Mouse (Mus musculus) stomach, embryonic 15.5 days (tissue): ENCODE results near the gene Fbrsl1. TPM values are rescaled to one million over a fixed set of nuclear protein-coding genes. Genes with fewer than 3 reads are reported as not detected.
A peak's percentile ranks its signal among the peaks of the same experiment; 100 is the strongest.
"Not testable (repeated sequence)": the region's sequence is repeated elsewhere in the genome, so short reads cannot be mapped to it uniquely, and the experiment has no call there.

Experiments used
- ATAC-seq: fragments of 200-750 bp; cut with Nextera tagmentation; 2 replicates; pipeline ENCODE4 v1.8.0; 2017; ENCODE audit warnings: low read depth, moderate number of reproducible peaks, moderate TSS enrichment; ENCODE audit not compliant: insufficient read depth, low FRiP score
- H3K27ac ChIP-seq: fragments of 300-500 bp; sonication (generic); 2 replicates; pipeline ENCODE4 v1.5.1; 2015; ENCODE audit warnings: mild to moderate bottlenecking, inconsistent platforms
- H3K27me3 ChIP-seq: fragments of 300-500 bp; sonication (generic); replicated peaks from 2 replicates; pipeline ENCODE4 v1.6.1; 2015; ENCODE audit warnings: inconsistent platforms
- H3K36me3 ChIP-seq: fragments of 300-500 bp; sonication (generic); 2 replicates; pipeline ENCODE4 v1.6.1; 2015; ENCODE audit warnings: inconsistent platforms
- H3K4me1 ChIP-seq: fragments of 300-500 bp; sonication (generic); 2 replicates; pipeline ENCODE4 v1.6.1; 2015; ENCODE audit warnings: inconsistent platforms
- H3K4me2 ChIP-seq: fragments of 300-500 bp; sonication (generic); 2 replicates; pipeline ENCODE4 v1.6.1; 2015; ENCODE audit warnings: mild to moderate bottlenecking, inconsistent platforms
- H3K4me3 ChIP-seq: fragments of 300-500 bp; sonication (generic); replicated peaks from 2 replicates; pipeline ENCODE4 v1.5.1; 2015; ENCODE audit warnings: inconsistent platforms
- H3K9ac ChIP-seq: fragments of 300-500 bp; sonication (generic); 2 replicates; pipeline ENCODE4 v1.6.1; 2015; ENCODE audit warnings: inconsistent platforms
- H3K9me3 ChIP-seq: fragments of 300-500 bp; sonication (generic); 2 replicates; pipeline ENCODE4 v1.6.1; 2016; ENCODE audit warnings: inconsistent platforms
- WGBS: fragments of 180-500 bp; shearing (Covaris S2); methylation state at CpG from one replicate; pipeline ENCODE4 v1.1.7; 2015; 5-methylcytosine and 5-hydroxymethylcytosine counted together
- polyA plus RNA-seq: library from polyadenylated mRNA; unstranded; fragments of >200 nt; fragmentation: Nextera tagmentation; extraction: Ambion mirVana; gene quantifications from 2 replicates; pipeline ENCODE4 v1.2.1, GENCODE M21; 2015

Gene Fbrsl1
- polyA plus RNA-seq, 1 experiment from 2014 or later, result 11.1 TPM

- peak overlapping the region; percentile 73 for H3K27ac ChIP-seq
- under 1% methylated on average over 82 of the region's 98 CpGs for WGBS
- H3K9ac ChIP-seq, result peak overlapping the region; percentile 95
- H3K9me3 ChIP-seq, result no peaks in the 10 kb centered on the region
- H3K4me1 ChIP-seq, result peaks cover 14% of the 10 kb centered on the region
- no peaks in the 10 kb centered on the region for H3K36me3 ChIP-seq
- peak overlapping the region; percentile 93 for H3K4me2 ChIP-seq
- no peaks in the 10 kb centered on the region for H3K27me3 ChIP-seq
- ATAC-seq, result peak; percentile 0; the same call in 1 of the 2 replicates
- peak overlapping the region; percentile 96 for H3K4me3 ChIP-seq
Observed at GRCm38 (mm10) chr5:110447720-110448435, 425 bp downstream of the Fbrsl1 start.

DNA sequence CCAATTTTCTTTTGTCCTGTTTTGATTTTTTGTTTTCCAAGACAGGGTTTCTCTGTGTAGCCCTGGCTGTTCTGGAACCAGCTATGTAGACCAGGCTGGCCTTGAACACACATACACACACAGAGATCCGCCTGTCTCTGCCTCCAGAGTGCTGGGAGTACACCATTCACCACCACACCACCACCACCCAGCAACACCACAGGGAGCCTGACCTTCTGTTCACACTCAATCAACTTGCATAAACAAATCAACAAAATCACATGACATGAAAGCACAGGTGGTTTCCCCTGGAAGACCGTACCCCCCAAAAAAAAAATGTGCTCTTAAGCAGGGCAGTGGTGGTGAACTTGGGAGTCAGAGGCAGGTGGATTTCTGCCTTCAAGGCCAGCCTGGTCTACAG, 3.8 kb downstream of the Fbrsl1 start:
- H3K36me3 ChIP-seq, result no peaks in the 10 kb centered on the region
- WGBS, result 88% methylated on average over 2 of the region's 2 CpGs

GRCm38 (mm10) chr5:110442966-110443590, 5.2 kb downstream of the Fbrsl1 start:
- no peaks in the 10 kb centered on the region for H3K27me3 ChIP-seq
- 84% methylated on average over 3 of the region's 3 CpGs for whole genome bisulfite sequencing

More for the DNA sequence above, 3.8 kb downstream of the Fbrsl1 start:
- ATAC-seq, result no peak
- peaks cover 23% of the 10 kb centered on the region for H3K4me1 ChIP-seq
- H3K4me3 ChIP-seq, result no peak overlapping the region
- no peaks in the 10 kb centered on the region for H3K9me3 ChIP-seq
- no peak overlapping the region for H3K4me2 ChIP-seq
- H3K27ac ChIP-seq, result no peak overlapping the region
- no peak overlapping the region for H3K9ac ChIP-seq
- no peaks in the 10 kb centered on the region for H3K27me3 ChIP-seq

DNA sequence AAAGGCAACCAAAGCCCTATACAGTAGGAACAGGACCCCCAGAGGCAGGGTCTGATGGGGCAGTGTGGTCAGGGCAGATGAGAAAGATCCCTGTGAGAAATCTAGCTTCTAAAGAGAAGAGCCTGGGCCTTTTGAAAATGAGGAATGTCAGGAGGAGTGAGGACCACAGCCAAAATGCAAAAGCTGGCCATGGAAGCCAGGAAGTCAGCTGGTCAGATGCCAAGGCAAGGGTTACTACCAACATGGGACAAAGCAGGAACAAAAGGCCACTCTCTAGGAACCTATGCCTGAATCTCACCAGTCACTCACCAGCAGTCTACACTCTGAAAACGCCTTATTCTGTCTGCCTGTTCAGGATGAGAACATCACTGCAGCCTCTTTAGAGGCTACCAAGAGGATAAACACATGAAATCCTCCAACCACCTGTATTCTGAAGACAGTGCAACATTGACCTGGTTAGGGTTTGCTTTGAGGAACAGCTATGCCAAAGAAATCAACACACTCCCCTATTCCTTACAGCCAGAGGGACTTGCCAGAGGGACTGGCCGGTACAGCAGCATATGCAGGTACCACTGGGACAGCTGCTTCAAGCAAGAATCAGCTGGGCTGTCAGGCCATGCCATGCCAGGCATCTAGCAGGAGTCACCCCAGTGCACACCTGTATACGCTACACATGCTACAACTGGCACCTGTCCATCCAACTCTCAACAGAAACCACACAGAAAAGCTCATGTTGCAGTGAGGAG, 8.6 kb downstream of the Fbrsl1 start:
- no peak for ATAC-seq
- WGBS, result 80% methylated on average over 3 of the region's 3 CpGs
- no peaks in the 10 kb centered on the region for H3K36me3 ChIP-seq

More at GRCm38 (mm10) chr5:110442966-110443590, 5.2 kb downstream of the Fbrsl1 start:
- H3K4me2 ChIP-seq, result no peak overlapping the region
- H3K9me3 ChIP-seq, result no peaks in the 10 kb centered on the region
- peaks cover 27% of the 10 kb centered on the region for H3K4me1 ChIP-seq
- no peaks in the 10 kb centered on the region for H3K36me3 ChIP-seq
- no peak overlapping the region for H3K27ac ChIP-seq
- no peak for ATAC-seq
- H3K4me3 ChIP-seq, result no peak overlapping the region
- no peak overlapping the region for H3K9ac ChIP-seq

GRCm38 (mm10) chr5:110438591-110438990, 9.7 kb downstream of the Fbrsl1 start:
- no peaks in the 10 kb centered on the region for H3K27me3 ChIP-seq
- ATAC-seq, result no peak
- H3K4me1 ChIP-seq, result peaks cover 13% of the 10 kb centered on the region; the same call in 1 of the 2 replicates
- H3K36me3 ChIP-seq, result no peaks in the 10 kb centered on the region
- H3K27ac ChIP-seq, result no peak overlapping the region
- H3K9ac ChIP-seq, result no peak overlapping the region
- H3K4me3 ChIP-seq, result no peak overlapping the region
- H3K4me2 ChIP-seq, result no peak overlapping the region
- WGBS, result 69% methylated on average over 3 of the region's 3 CpGs
- no peaks in the 10 kb centered on the region for H3K9me3 ChIP-seq

More for the DNA sequence above, 8.6 kb downstream of the Fbrsl1 start:
- Histone ChIP-seq H3K4me1 (peaks cover 13% of the 10 kb centered on the region; the same call in 1 of the 2 replicates), H3K9me3 (no peaks in the 10 kb centered on the region), H3K27me3 (no peaks in the 10 kb centered on the region), H3K27ac (no peak overlapping the region), H3K4me3 (no peak overlapping the region), H3K9ac (no peak overlapping the region), H3K4me2 (no peak overlapping the region)

GRCm38 (mm10) chr5:110437632-110438261, 10.6 kb downstream of the Fbrsl1 start:
- ATAC-seq, result no peak
- peaks cover 4% of the 10 kb centered on the region; the same call in 1 of the 2 replicates for H3K36me3 ChIP-seq
- no peak overlapping the region for H3K27ac ChIP-seq
- no peak overlapping the region for H3K9ac ChIP-seq
- no peak overlapping the region for H3K4me3 ChIP-seq
- 56% methylated on average over 6 of the region's 6 CpGs for WGBS
- no peaks in the 10 kb centered on the region for H3K27me3 ChIP-seq
- peaks cover 13% of the 10 kb centered on the region; the same call in 1 of the 2 replicates for H3K4me1 ChIP-seq
- H3K9me3 ChIP-seq, result no peaks in the 10 kb centered on the region
- H3K4me2 ChIP-seq, result no peak overlapping the region

DNA sequence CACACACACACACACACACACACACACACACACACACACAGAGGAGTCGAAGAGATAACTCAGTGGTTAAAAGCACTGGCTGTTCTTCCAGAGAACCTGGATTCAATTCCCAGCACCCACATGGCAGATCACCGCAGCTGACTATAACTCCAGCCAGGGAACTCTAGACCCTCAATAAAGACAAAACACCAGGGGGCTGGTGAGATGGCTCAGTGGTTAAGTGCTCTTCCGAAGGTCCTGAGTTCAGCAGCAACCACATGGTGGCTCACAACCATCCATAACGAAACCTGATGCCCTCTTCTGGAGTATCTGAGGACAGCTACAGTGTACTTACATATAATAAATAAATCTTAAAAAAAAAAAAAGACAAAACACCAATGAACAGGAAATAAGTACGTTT, 12.1 kb downstream of the Fbrsl1 start:
- not testable (repeated sequence) for H3K9ac ChIP-seq

DNA sequence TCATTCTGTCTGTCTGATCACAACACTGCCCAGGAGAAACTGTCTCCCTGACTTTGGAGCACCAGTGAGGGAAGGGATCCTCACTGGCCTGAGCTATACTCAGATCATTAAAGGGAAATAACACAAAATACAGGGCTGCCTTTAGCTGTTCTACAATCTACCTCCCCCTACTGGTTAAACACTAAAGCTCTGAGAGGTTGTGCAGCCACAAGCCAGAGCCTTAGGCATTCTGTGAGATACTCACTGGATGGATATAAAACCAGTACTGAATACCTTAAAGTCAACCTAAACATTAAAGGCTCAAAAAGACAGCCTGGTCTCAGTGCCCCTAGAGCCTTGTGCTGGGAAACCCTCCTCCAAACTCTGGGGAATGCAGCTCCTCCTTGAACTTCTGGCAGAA, 13.5 kb downstream of the Fbrsl1 start:
- no peak overlapping the region for H3K9ac ChIP-seq
- H3K9me3 ChIP-seq, result no peaks in the 10 kb centered on the region
- no peak for ATAC-seq
- H3K27me3 ChIP-seq, result no peaks in the 10 kb centered on the region
- no peak overlapping the region for H3K27ac ChIP-seq
- H3K36me3 ChIP-seq, result peaks cover 23% of the 10 kb centered on the region
- no peak overlapping the region for H3K4me2 ChIP-seq
- H3K4me3 ChIP-seq, result no peak overlapping the region
- H3K4me1 ChIP-seq, result peaks cover 6% of the 10 kb centered on the region; the same call in 1 of the 2 replicates

More for the DNA sequence above, 12.1 kb downstream of the Fbrsl1 start:
- H3K4me1 ChIP-seq, H3K27me3 ChIP-seq, H3K4me3 ChIP-seq, H3K4me2 ChIP-seq, H3K9me3 ChIP-seq, ATAC-seq, H3K27ac ChIP-seq: not testable (repeated sequence)
- 68% methylated on average over 5 of the region's 5 CpGs for WGBS
- H3K36me3 ChIP-seq, result peaks cover 20% of the 10 kb centered on the region

DNA sequence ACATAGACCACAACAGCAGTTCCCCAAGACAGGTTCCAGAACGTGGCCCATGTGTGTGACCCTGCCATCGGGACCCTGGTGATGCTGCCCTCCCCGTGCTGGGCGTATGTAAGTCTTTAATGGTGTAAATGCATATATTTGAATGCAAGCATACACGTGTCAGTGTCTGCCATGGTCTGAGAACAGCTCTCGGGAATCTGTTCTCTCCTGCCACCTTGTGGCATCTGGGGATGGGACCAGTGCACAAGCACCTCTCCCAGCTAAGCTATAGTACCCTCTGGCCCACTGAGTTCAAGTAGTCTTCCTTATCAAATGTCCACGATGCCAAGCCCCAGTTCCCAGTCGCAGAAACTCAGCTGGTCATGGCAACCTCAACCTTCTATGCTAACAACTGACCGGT, 19.3 kb downstream of the Fbrsl1 start:
- WGBS, result 40% methylated on average over 9 of the region's 9 CpGs

DNA sequence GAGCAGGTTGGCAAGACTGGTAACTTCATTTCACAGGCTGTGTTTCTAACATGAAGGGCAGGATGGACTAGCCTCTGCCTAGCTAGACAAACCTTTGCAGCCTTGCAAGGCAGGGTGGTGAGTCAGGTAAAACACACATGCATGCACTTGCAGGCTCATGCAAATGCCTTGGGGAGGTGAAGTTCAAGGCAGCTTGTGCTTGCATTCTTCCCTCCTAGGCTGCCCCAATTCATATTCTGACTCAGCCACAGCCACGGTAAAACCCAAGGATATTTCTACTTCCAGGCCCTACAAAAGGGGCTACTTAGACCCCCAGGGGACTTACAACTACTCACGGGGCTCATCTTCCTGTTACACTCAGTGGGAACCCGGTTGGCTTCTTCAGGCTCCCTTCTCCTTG, 20.0 kb downstream of the Fbrsl1 start:
- Histone ChIP-seq H3K4me3 (no peak overlapping the region), H3K36me3 (peaks cover 23% of the 10 kb centered on the region), H3K9me3 (no peaks in the 10 kb centered on the region), H3K27ac (no peak overlapping the region), H3K4me2 (no peak overlapping the region), H3K27me3 (no peaks in the 10 kb centered on the region), H3K4me1 (no peaks in the 10 kb centered on the region), H3K9ac (no peak overlapping the region)
- ATAC-seq, result no peak
- 81% methylated on average over 3 of the region's 3 CpGs for whole genome bisulfite sequencing

More for the DNA sequence above, 19.3 kb downstream of the Fbrsl1 start:
- Histone ChIP-seq H3K4me3 (no peak overlapping the region), H3K36me3 (peaks cover 23% of the 10 kb centered on the region), H3K4me2 (no peak overlapping the region), H3K27ac (no peak overlapping the region), H3K4me1 (no peaks in the 10 kb centered on the region), H3K9me3 (no peaks in the 10 kb centered on the region), H3K27me3 (no peaks in the 10 kb centered on the region), H3K9ac (no peak overlapping the region)
- ATAC-seq, result peak; percentile 71

DNA sequence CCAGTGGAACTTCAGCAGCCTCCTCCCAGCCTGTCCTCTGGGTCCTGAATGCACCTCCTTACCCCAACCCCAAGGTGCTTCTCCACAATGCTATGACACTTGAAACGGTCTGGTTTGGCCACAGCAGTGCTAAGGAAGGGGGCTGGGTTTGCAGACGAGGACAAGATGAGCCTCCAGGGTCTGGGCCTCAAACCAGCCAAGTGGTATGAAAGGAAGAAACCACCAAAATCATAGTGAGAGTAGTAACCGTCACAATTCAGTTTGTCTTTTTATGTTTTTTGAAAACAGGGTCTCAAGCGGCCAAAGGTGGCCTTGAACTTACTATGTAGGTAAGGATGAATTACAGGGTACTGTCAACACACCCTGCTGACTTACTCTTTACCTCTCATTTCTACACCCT, 23.1 kb downstream of the Fbrsl1 start:
- Histone ChIP-seq H3K4me2 (no peak overlapping the region), H3K27ac (no peak overlapping the region), H3K4me3 (no peak overlapping the region), H3K27me3 (no peaks in the 10 kb centered on the region), H3K4me1 (no peaks in the 10 kb centered on the region), H3K9ac (no peak overlapping the region), H3K9me3 (no peaks in the 10 kb centered on the region), H3K36me3 (no peaks in the 10 kb centered on the region)
- ATAC-seq, result no peak
- WGBS, result 80% methylated on average over 4 of the region's 4 CpGs
